In the genomic region with DNA sequence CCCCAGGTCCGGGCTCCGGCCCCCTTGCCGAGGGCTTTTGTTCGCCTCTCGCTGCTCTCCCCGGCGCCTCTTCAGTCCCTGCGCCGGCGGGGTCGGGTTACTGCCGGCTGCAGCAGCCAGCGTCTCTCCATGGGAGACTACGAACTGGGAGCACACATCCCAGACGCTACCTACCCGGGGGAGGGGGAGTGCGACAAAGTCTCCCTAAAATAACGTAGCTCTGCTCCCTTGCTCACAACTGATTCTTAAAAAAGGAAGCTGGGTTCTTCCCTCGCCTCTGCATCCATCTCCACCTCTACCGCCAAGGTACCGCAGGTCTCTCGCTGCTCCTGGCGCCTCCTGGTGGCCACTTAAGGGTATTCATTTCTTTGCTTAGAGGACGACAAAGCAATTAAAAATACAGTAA, we compare ENCODE assay signal across 8 mouse cellular contexts. TPM values are rescaled to one million over a fixed set of nuclear protein-coding genes. Genes with fewer than 3 reads are reported as not detected.
DNase-seq lines count a peak whose midpoint lies in the region; ATAC-seq lines count a peak whose summit lies in the region.

Ccdc177 (minus strand) TSS at position 292 of the 406 bp plus-strand sequence.

- peaks cover 33% of the 10 kb centered on the region for H3K4me1 ChIP-seq in hindbrain, embryonic 15.5 days (replicated peaks)

- no peaks in the 10 kb centered on the region for H3K9me3 ChIP-seq in hindbrain, embryonic 15.5 days

- peaks cover 32% of the 10 kb centered on the region for H3K36me3 ChIP-seq in hindbrain, embryonic 15.5 days

- H3K27me3 ChIP-seq in hindbrain, embryonic 15.5 days, result no peaks in the 10 kb centered on the region

- H3K27ac ChIP-seq in hindbrain, embryonic 15.5 days (replicated peaks), result peak within 1 kb of the TSS; percentile 94

- WGBS in hindbrain, embryonic 15.5 days, result under 1% methylated on average over 24 of the region's 24 CpGs

- peak within 1 kb of the TSS; percentile 68 for H3K4me2 ChIP-seq in hindbrain, embryonic 15.5 days

- ATAC-seq in hindbrain, embryonic 15.5 days (ENCODE audit: low FRiP score, low read depth), result peak; percentile 62

- peak within 1 kb of the TSS; percentile 69 for H3K9ac ChIP-seq in hindbrain, embryonic 15.5 days

- H3K4me3 ChIP-seq in hindbrain, embryonic 15.5 days, result peak within 1 kb of the TSS; percentile 61

- peak; percentile 90 for DNase-seq in ZHBTc4 (ENCODE audit: low read depth, low spot score)
- DNase-seq in cerebellum, postnatal 36 days, result peak; percentile 90 to 92
- peak; percentile 62 for DNase-seq in gastrocnemius, adult 18-20 months (ENCODE audit: low spot score)
- DNase-seq in layer of hippocampus, postnatal 25 days (ENCODE audit: extremely low spot score in 1 of 2, low spot score in 1 of 2), result peak; percentile 70 to 89
- DNase-seq in lung, postnatal 10 days, result peak; percentile 82
- DNase-seq in right cerebral cortex, adult 18-20 months, result peak; percentile 92
- DNase-seq in urinary bladder, adult 18-20 months (ENCODE audit: low spot score in 2 of 2), result peak; percentile 33 to 35

RNA-seq across cellular contexts. Expression of gene Ccdc177, which starts in this region (rescaled TPM):
- total RNA-seq in gastrocnemius, adult 18-20 months (2021), result not detected
- polyA plus RNA-seq in hindbrain, embryonic 15.5 days (2015; fragmentation: Nextera tagmentation; extraction: Ambion mirVana), result 4.0 and 4.4 TPM in 2 replicates
- total RNA-seq in layer of hippocampus, postnatal 25 days (2021), result 10 to 100 TPM; 17.6 to 19.2 TPM

Comparison
In these comparisons a context has a peak if more than half of its experiments do, and no peak if none do; other contexts are left out.
1. Peak in every context shown above with its lines: DNase-seq, ATAC-seq, H3K4me3 ChIP-seq and H3K27ac ChIP-seq.
2. RNA of gene Ccdc177 (total RNA-seq): 17.6 to 19.2 TPM in layer of hippocampus, postnatal 25 days; not detected in gastrocnemius, adult 18-20 months; every median in the first group is over 10 times any median in the second.
3. Peak in DNase-seq in gastrocnemius, adult 18-20 months; RNA of the gene not detected or under 1 TPM.
4. DNase-seq: peak in every context shown above with its lines; median percentile 92 in right cerebral cortex, adult 18-20 months; 91 in cerebellum, postnatal 36 days; 90 in ZHBTc4; 82 in lung, postnatal 10 days; 80 in layer of hippocampus, postnatal 25 days; 62 in gastrocnemius, adult 18-20 months; 34 in urinary bladder, adult 18-20 months.